Mouse (Mus musculus) kidney, embryonic 14.5 days (tissue): ENCODE data around the gene Tigd4. TPM values are rescaled to one million over a fixed set of nuclear protein-coding genes. Genes with fewer than 3 reads are reported as not detected.
"Not testable (repeated sequence)": the region's sequence is repeated elsewhere in the genome, so short reads cannot be mapped to it uniquely, and the experiment has no call there.

Source experiments
- ATAC-seq: fragments of 200-750 bp; cut with Nextera tagmentation; 2 replicates; pipeline ENCODE4 v1.8.0; 2017; ENCODE audit warnings: moderate number of reproducible peaks, mild to moderate bottlenecking, moderate TSS enrichment, moderate library complexity; ENCODE audit not compliant: low FRiP score, low TSS enrichment
- H3K27ac ChIP-seq: fragments of 300-500 bp; sonication (generic); 2 replicates; pipeline ENCODE4 v1.5.1; 2014; ENCODE audit warnings: low read depth, mild to moderate bottlenecking, low read length, moderate library complexity, mixed read lengths
- H3K27me3 ChIP-seq: fragments of 300-500 bp; sonication (generic); 2 replicates; pipeline ENCODE4 v1.6.1; 2014; ENCODE audit warnings: mild to moderate bottlenecking, low read length; ENCODE audit not compliant: control insufficient read depth, insufficient read depth
- H3K36me3 ChIP-seq: fragments of 300-500 bp; sonication (generic); 2 replicates; pipeline ENCODE4 v1.6.1; 2014; ENCODE audit warnings: low read length, mixed read lengths; ENCODE audit not compliant: control insufficient read depth, insufficient read depth
- H3K4me1 ChIP-seq: fragments of 300-500 bp; sonication (generic); 2 replicates; pipeline ENCODE4 v1.6.1; 2014; ENCODE audit warnings: low read length, mixed read lengths; ENCODE audit not compliant: control insufficient read depth, insufficient read depth
- H3K4me2 ChIP-seq: fragments of 300-500 bp; sonication (generic); replicated peaks from 2 replicates; pipeline ENCODE4 v1.6.1; 2014; ENCODE audit warnings: low read depth, mild to moderate bottlenecking, low read length
- H3K4me3 ChIP-seq: fragments of 300-500 bp; sonication (generic); 2 replicates; pipeline ENCODE4 v1.5.1; 2014; ENCODE audit warnings: mild to moderate bottlenecking, low read length
- H3K9ac ChIP-seq: fragments of 300-500 bp; sonication (generic); 2 replicates; pipeline ENCODE4 v1.6.1; 2014; ENCODE audit warnings: low read depth, mild to moderate bottlenecking, low read length, moderate library complexity
- H3K9me3 ChIP-seq: fragments of 300-500 bp; sonication (generic); 2 replicates; pipeline ENCODE4 v1.6.1; 2016; ENCODE audit warnings: low read length; ENCODE audit not compliant: control insufficient read depth
- WGBS: fragments of 180-500 bp; shearing (Covaris S2); extraction: QIAGEN DNeasy Blood & Tissue Kit; methylation state at CpG from one replicate; pipeline ENCODE4 v1.1.7; 2014; 5-methylcytosine and 5-hydroxymethylcytosine counted together
- polyA plus RNA-seq: library from polyadenylated mRNA; unstranded; fragments of >200 nt; fragmentation: Nextera tagmentation; extraction: Ambion mirVana; gene quantifications from 2 replicates; pipeline ENCODE4 v1.2.1, GENCODE M21; 2014

The Tigd4 gene
- not detected in 2 replicates for polyA plus RNA-seq

DNA sequence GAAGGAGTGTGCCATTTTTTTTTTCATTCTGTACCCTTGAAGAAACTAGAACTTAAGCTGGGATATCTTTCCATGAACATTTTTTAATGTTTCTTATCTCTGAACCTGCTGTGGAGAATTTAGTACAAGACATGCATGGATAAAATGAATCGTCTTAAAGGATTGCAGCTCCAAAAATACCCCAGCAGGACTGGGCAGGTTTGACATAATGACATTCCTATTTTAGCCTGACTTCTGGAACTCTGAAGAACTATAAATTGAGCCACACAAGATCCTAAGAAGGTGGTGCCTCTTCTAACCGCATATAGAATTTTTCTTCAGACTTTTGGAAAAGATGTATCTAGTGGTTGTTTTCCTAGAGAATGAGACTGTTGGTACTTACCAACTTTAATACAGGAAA is at the start of gene Tigd4:
Gene Tigd4 (plus strand): TSS at position 301 of the 400 bp plus-strand sequence.
- no peak within 1 kb of the TSS for H3K9ac ChIP-seq
- no peak within 1 kb of the TSS for H3K27ac ChIP-seq
- no peak within 1 kb of the TSS for H3K4me2 ChIP-seq
- no peaks in the 10 kb centered on the region for H3K36me3 ChIP-seq
- no peak within 1 kb of the TSS for H3K4me3 ChIP-seq
- ATAC-seq: no peak
- H3K4me1 ChIP-seq: 0 out of 2 replicates have a peak, but pooled peaks cover 4% of the 10 kb centered on the region
- no peaks in the 10 kb centered on the region for H3K27me3 ChIP-seq
- WGBS: 90% methylated on average over 2 of the region's 2 CpGs
- H3K9me3 ChIP-seq: no peaks in the 10 kb centered on the region

- no peaks in the 10 kb centered on the region; the same call in 1 of the 2 replicates for H3K36me3 ChIP-seq
- no peaks in the 10 kb centered on the region for H3K4me1 ChIP-seq
- no peaks in the 10 kb centered on the region for H3K9me3 ChIP-seq
- no peak overlapping the region for H3K27ac ChIP-seq
- no peak overlapping the region for H3K9ac ChIP-seq
- no peaks in the 10 kb centered on the region for H3K27me3 ChIP-seq
- no peak for ATAC-seq
- H3K4me3 ChIP-seq: no peak overlapping the region
- H3K4me2 ChIP-seq: no peak overlapping the region
- WGBS: 68% methylated on average over 8 of the region's 8 CpGs
Observed at GRCm38 (mm10) chr3:84547177-84547576, 46.2 kb upstream of the Tigd4 start.

DNA sequence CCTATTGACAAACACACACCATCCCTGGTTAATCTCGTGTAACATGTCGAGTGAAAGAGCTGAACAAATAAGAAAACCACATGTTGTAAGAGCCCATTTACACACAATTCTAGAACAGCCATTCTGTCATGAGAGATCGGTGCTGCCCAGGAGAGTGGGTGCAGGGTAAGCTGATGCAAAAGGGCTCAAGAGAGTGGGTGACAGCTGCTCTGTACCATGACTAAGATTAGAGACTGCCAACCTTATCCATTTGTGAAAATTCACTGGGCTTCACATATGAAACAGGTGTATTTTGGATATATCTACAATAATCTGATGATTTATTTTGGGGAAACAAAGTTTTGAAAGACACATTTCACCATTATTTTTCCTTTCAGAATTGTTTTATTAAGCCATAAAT is 37.6 kb upstream of the Tigd4 start:
- no peak for ATAC-seq
- Histone ChIP-seq H3K9ac (no peak overlapping the region), H3K4me3 (no peak overlapping the region), H3K4me2 (no peak overlapping the region), H3K4me1 (0 out of 2 replicates have a peak, but pooled peaks cover 3% of the 10 kb centered on the region), H3K27me3 (no peaks in the 10 kb centered on the region), H3K36me3 (no peaks in the 10 kb centered on the region), H3K9me3 (no peaks in the 10 kb centered on the region), H3K27ac (no peak overlapping the region)
- 86% methylated on average over 3 of the region's 3 CpGs for WGBS

GRCm38 (mm10) chr3:84558301-84558700 is 35.1 kb upstream of the Tigd4 start:
- Histone ChIP-seq H3K4me1 (0 out of 2 replicates have a peak, but pooled peaks cover 3% of the 10 kb centered on the region), H3K36me3 (no peaks in the 10 kb centered on the region), H3K27me3 (no peaks in the 10 kb centered on the region), H3K9me3 (no peaks in the 10 kb centered on the region), H3K27ac (no peak overlapping the region), H3K4me3 (no peak overlapping the region), H3K4me2 (no peak overlapping the region), H3K9ac (no peak overlapping the region)
- ATAC-seq: no peak
- WGBS: 89% methylated on average over 3 of the region's 3 CpGs

DNA sequence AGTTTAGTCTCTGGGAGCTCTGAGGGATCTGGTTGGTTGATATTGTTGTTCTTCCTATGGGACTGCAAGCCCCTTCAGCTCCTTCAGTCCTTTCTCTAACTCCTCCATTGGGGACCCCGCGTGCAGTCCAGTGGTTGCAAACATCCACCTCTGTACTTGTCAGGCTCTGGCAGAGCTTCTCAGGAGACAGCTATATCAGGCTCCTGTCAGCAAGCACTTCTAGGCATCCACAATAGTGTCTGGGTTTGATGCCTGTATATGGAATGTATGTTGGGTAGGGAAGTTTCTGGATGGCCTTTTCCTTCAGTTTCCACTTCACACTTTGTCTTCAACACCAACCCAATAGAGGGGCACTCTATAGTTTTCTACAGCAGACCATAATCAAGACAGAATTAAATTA is 30.5 kb upstream of the Tigd4 start:
- ATAC-seq, H3K27me3 ChIP-seq, H3K27ac ChIP-seq, H3K4me2 ChIP-seq, H3K9ac ChIP-seq, H3K4me1 ChIP-seq, H3K9me3 ChIP-seq, H3K36me3 ChIP-seq, H3K4me3 ChIP-seq: not testable (repeated sequence)
- 97% methylated on average over 2 of the region's 2 CpGs for WGBS

DNA sequence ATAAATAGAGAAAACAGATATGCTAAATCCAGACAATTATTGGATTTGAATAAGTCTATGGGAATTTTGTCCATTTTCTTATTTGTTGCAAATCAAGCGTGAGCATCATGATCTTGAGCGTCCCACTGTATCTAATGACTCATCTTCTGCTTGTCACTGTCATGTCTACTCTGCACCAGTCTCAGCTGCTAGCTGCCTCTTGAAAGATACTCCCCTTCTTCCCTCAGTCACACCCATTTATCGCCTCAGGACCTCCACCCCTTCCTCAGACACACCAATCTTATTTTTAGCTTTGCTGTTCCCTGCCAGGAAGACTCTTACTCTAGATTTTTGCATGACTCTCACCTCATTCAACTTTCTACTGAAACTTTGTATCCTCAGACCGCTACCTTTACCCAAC is 30.0 kb upstream of the Tigd4 start:
- H3K4me3 ChIP-seq: no peak overlapping the region
- no peak overlapping the region for H3K4me2 ChIP-seq
- no peak for ATAC-seq
- 94% methylated on average over 4 of the region's 4 CpGs for WGBS
- no peaks in the 10 kb centered on the region for H3K36me3 ChIP-seq
- H3K27me3 ChIP-seq: no peaks in the 10 kb centered on the region
- no peaks in the 10 kb centered on the region for H3K9me3 ChIP-seq
- no peaks in the 10 kb centered on the region for H3K4me1 ChIP-seq
- no peak overlapping the region for H3K9ac ChIP-seq
- no peak overlapping the region for H3K27ac ChIP-seq

- no peak for ATAC-seq
- Histone ChIP-seq H3K4me3 (no peak overlapping the region), H3K9ac (no peak overlapping the region), H3K9me3 (no peaks in the 10 kb centered on the region), H3K4me1 (no peaks in the 10 kb centered on the region), H3K27me3 (no peaks in the 10 kb centered on the region), H3K4me2 (no peak overlapping the region), H3K36me3 (no peaks in the 10 kb centered on the region), H3K27ac (no peak overlapping the region)
- 94% methylated on average over 6 of the region's 6 CpGs for WGBS
Observed at GRCm38 (mm10) chr3:84568540-84568939, 24.8 kb upstream of the Tigd4 start.

GRCm38 (mm10) chr3:84569587-84569986 is 23.8 kb upstream of the Tigd4 start:
- Histone ChIP-seq H3K4me3 (no peak overlapping the region), H3K4me2 (no peak overlapping the region), H3K9ac (no peak overlapping the region), H3K4me1 (no peaks in the 10 kb centered on the region), H3K27me3 (no peaks in the 10 kb centered on the region), H3K27ac (no peak overlapping the region), H3K36me3 (no peaks in the 10 kb centered on the region), H3K9me3 (no peaks in the 10 kb centered on the region)
- ATAC-seq: no peak
- WGBS: 68% methylated on average over 6 of the region's 6 CpGs

GRCm38 (mm10) chr3:84570501-84570900 is 22.9 kb upstream of the Tigd4 start:
- Histone ChIP-seq H3K27ac (no peak overlapping the region), H3K4me2 (no peak overlapping the region), H3K27me3 (no peaks in the 10 kb centered on the region), H3K4me3 (no peak overlapping the region), H3K9ac (no peak overlapping the region), H3K4me1 (no peaks in the 10 kb centered on the region), H3K9me3 (no peaks in the 10 kb centered on the region), H3K36me3 (no peaks in the 10 kb centered on the region)
- ATAC-seq: no peak
- 84% methylated on average over 3 of the region's 3 CpGs for WGBS
